Mouse (Mus musculus) cerebellum, postnatal 4 days (tissue): Measurements from ENCODE around the gene Pan2.

Source experiments
- DNase-seq, 2 experiments: peaks; one replicate each; pipeline ENCODE4 v3.0.0; 2022; ENCODE audit warnings: low spot score in 2 of 2, mixed read lengths in 1 of 2

Pan2 gene

GRCm38 (mm10) chr10:128336195-128336594, 33.1 kb downstream of the Pan2 start:
- DNase-seq = no peak

GRCm38 (mm10) chr10:128336597-128336996, 33.5 kb downstream of the Pan2 start:
- DNase-seq = no peak

- peak; percentile 94 to 97 for DNase-seq
Measured at GRCm38 (mm10) chr10:128337306-128338181, 34.4 kb downstream of the Pan2 start, which contains the start of gene Cs. Gene Cs (plus strand): TSS chr10:128337734.

- no peak for DNase-seq
Measured at GRCm38 (mm10) chr10:128338415-128338814, 35.3 kb downstream of the Pan2 start.

GRCm38 (mm10) chr10:128338948-128339347, 35.8 kb downstream of the Pan2 start:
- DNase-seq = no peak

GRCm38 (mm10) chr10:128340257-128340656, 37.1 kb downstream of the Pan2 start:
- DNase-seq = no peak

- no peak for DNase-seq
Measured at GRCm38 (mm10) chr10:128343436-128343835, 40.3 kb downstream of the Pan2 start.

GRCm38 (mm10) chr10:128344568-128345275, 41.6 kb downstream of the Pan2 start:
- peak in 1 of 2 experiments; percentile 27 for DNase-seq

- no peak for DNase-seq
Measured at GRCm38 (mm10) chr10:128347541-128347940, 44.4 kb downstream of the Pan2 start.

- DNase-seq = peak in 1 of 2 experiments; percentile 45
Measured at GRCm38 (mm10) chr10:128358796-128359195, 55.7 kb downstream of the Pan2 start.

GRCm38 (mm10) chr10:128359226-128359625, 56.1 kb downstream of the Pan2 start:
- no peak for DNase-seq

GRCm38 (mm10) chr10:128361836-128362235, 58.7 kb downstream of the Pan2 start:
- no peak for DNase-seq

- no peak for DNase-seq
Measured at GRCm38 (mm10) chr10:128362568-128362967, 59.4 kb downstream of the Pan2 start.

GRCm38 (mm10) chr10:128367899-128368401, 64.8 kb downstream of the Pan2 start:
- no peak for DNase-seq

- DNase-seq = peak; percentile 79 to 88
Measured at GRCm38 (mm10) chr10:128368402-128369217, 65.5 kb downstream of the Pan2 start, which contains the start of gene Coq10a. Gene Coq10a (minus strand): TSS chr10:128368997.

GRCm38 (mm10) chr10:128369218-128369543, 66.0 kb downstream of the Pan2 start:
- no peak for DNase-seq

- DNase-seq = no peak
Measured at GRCm38 (mm10) chr10:128369599-128369998, 66.5 kb downstream of the Pan2 start.

- no peak for DNase-seq
Measured at GRCm38 (mm10) chr10:128370021-128370420, 66.9 kb downstream of the Pan2 start.

- no peak for DNase-seq
Measured at GRCm38 (mm10) chr10:128370601-128371000, 67.5 kb downstream of the Pan2 start.
